Mouse (Mus musculus): Measurements from ENCODE around the gene Ric8b.

Ric8b gene

DNA sequence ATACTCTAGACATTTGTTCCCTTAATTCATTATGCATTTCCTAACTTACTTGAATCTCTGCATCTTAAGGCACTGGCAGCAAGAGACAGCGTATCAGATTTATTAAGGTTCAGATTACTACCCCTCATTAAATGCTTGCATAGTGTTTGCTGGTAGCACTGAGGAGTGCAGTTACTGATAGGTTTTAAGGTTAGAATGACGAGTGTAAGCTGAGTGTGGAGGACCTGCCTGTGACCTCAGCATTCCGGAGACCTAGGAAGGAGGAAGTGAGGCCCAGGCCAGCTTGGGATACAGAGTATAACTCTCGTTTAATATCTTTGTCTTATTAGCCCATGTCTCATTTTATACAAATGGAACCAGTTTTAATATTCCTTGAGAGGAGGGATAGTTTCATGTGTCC, 71.2 kb downstream of the Ric8b start:
- in situ Hi-C loops (cut with MboI; ENCODE audit: low pct_unique_long_range_greater_than_20kb in 1 of 2, low sequenced_read_pairs in 2 of 2, unreplicated experiment in 1 of 2), result no loop called here

DNA sequence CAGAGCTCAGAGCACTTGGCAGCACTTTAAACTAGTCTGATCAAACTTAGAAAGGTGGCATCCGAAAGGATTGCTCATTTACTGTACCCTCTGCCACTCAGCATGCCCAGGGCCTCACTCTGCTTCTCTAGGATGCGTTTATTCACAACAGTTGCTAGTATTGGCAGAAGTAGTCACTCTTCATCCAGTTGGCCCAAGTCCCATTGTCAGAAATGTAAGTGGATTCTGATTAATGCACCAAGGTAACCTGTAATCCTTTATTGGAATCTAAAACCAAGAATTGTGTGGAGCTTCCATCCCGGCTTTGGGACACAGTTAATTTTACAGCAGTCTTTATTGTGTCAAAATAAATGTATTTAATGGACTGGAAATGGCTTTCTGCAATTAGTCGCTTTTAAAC, 76.9 kb downstream of the Ric8b start:
- in situ Hi-C loops (cut with MboI; ENCODE audit: low pct_unique_long_range_greater_than_20kb in 1 of 2, low sequenced_read_pairs in 2 of 2, unreplicated experiment in 1 of 2), result no loop called here

GRCm38 (mm10) chr10:84994971-84995370, 77.6 kb downstream of the Ric8b start:
- in situ Hi-C loops (cut with MboI; ENCODE audit: low pct_unique_long_range_greater_than_20kb in 1 of 2, low sequenced_read_pairs in 2 of 2, unreplicated experiment in 1 of 2), result no loop called here

- in situ Hi-C loops (cut with MboI; ENCODE audit: low pct_unique_long_range_greater_than_20kb in 1 of 2, low sequenced_read_pairs in 2 of 2, unreplicated experiment in 1 of 2), result no loop called here
Observed at GRCm38 (mm10) chr10:84996366-84996765, 79.0 kb downstream of the Ric8b start.

DNA sequence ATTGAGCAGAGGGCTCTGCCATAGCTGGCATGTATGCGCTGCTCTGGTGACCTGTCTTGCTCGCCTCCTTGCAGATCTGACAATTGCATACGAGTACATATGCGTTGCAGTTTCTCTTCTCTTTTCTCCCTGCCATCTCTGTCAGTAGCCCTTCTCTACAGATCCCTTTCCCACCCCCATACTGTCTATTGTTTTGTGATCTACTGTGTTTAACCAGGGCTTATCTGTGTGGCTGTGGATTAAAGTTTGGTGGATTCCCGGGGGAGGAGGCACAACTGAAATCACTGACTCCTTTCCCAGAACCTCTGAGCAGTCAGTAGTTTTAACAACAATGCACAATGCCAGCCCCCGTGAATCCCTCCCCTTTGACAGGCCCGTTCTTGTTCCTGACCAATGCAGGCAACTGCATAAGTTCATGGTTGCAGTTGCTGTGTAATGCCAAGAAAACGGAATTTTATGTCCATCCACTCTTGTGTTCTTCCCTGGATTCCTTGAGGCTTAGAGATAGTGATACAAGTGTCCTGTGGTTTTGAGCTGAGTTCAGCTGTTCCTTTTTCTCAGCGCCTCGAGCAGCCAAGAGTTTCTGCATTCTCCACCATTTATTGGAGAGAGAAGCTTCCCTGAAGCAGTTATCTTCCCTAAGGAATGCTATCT, 80.3 kb downstream of the Ric8b start:
- in situ Hi-C loops (cut with MboI; ENCODE audit: low pct_unique_long_range_greater_than_20kb in 1 of 2, low sequenced_read_pairs in 2 of 2, unreplicated experiment in 1 of 2), result no loop called here

GRCm38 (mm10) chr10:84998225-84998579, 80.8 kb downstream of the Ric8b start:
- in situ Hi-C loops (cut with MboI; ENCODE audit: low pct_unique_long_range_greater_than_20kb in 1 of 2, low sequenced_read_pairs in 2 of 2, unreplicated experiment in 1 of 2), result no loop called here

DNA sequence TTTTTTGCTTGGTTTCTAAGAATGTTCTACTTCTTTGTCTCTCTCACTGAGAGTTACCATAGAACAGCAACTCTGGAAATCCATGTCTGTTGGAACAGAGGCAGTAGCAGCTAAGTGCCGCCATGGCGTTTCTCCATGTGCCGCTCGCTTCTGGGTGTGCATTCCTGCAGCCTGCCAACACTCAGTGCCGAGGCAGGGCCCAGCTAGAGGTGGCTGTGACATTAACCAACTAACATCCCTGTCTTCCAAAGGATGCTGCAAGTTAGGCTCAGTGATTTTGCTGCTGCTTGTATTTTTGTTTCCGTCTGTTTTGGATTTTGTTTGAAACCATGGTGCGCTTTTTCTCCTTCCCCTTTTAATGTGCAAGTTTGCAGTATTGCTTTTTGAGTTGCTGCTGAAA, 84.5 kb downstream of the Ric8b start:
- in situ Hi-C loops (cut with MboI; ENCODE audit: low pct_unique_long_range_greater_than_20kb in 1 of 2, low sequenced_read_pairs in 2 of 2, unreplicated experiment in 1 of 2), result no loop called here

DNA sequence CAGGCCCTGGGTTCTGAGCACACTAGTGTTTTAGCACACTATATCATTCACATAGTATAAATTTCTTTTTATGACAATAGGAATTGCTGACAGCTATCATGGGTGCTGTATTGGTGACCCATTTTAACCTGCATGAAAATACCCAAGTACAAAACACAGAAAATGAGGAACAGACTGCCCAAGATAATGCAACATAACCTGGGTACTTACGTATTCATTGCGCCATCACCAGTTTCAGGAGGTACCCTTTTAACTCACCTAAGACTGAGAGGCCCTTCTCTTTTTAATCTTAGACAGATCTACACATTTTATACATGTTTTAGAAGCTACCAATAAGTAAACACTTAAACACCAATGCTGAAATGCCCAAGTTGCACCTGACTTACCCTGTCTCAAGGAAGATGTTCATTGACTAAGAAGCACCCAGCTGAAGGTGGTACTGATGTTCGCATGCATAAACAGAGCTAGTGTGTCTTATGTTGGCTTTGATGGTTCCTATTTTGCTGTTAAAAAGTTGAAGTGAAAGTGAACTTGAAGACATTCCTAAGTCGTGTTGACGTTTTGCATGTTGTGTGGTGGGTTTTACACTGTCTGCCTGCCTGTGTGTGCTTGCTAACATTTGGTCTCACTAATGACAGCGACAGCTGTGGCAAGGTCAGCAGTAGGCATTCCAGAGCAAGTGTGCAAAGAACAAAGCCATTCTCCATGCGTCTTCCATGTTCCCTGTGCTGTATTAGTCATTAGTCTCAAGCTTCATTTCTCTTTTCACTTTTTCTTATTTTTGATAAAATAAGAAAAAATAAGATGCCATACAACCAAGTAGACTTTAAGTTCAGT, 86.0 kb downstream of the Ric8b start:
- in situ Hi-C loops (cut with MboI; ENCODE audit: low pct_unique_long_range_greater_than_20kb in 1 of 2, low sequenced_read_pairs in 2 of 2, unreplicated experiment in 1 of 2), result no loop called here

DNA sequence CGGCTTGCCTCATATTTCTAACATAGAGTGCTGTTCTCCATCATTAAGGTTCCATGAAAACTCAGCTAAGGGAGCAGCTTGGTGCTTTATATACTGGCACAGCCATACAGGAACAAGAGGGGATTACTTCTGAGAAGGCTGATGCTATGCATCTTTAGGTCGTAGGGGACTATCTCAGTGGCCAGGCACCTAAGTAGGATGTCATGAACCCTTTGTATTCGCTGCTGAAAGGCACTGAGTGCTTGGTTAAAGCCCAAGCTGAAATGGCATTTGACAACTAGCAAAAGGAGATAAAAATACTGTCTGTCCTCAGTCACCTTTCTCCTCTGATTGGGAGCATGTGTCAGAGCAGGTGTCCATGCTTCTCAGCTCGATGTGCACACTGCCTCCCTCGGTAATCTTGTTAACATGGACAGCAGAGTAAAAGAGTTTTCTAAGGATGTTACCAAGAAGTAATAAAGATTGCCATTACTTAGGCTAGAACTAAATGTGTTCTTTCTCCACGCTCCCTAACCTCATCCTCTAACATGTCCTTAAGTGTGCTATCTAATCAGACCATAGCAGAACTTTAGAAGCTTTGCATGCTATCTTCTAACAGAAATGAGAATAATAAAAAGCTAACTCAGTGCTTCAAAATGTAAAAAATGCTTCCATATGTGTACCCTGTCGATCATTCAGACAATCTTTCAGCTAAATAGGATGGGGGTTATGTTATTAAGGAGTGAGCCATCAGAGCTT, 89.3 kb downstream of the Ric8b start:
- in situ Hi-C loops (cut with MboI; ENCODE audit: low pct_unique_long_range_greater_than_20kb in 1 of 2, low sequenced_read_pairs in 2 of 2, unreplicated experiment in 1 of 2), result no loop called here

DNA sequence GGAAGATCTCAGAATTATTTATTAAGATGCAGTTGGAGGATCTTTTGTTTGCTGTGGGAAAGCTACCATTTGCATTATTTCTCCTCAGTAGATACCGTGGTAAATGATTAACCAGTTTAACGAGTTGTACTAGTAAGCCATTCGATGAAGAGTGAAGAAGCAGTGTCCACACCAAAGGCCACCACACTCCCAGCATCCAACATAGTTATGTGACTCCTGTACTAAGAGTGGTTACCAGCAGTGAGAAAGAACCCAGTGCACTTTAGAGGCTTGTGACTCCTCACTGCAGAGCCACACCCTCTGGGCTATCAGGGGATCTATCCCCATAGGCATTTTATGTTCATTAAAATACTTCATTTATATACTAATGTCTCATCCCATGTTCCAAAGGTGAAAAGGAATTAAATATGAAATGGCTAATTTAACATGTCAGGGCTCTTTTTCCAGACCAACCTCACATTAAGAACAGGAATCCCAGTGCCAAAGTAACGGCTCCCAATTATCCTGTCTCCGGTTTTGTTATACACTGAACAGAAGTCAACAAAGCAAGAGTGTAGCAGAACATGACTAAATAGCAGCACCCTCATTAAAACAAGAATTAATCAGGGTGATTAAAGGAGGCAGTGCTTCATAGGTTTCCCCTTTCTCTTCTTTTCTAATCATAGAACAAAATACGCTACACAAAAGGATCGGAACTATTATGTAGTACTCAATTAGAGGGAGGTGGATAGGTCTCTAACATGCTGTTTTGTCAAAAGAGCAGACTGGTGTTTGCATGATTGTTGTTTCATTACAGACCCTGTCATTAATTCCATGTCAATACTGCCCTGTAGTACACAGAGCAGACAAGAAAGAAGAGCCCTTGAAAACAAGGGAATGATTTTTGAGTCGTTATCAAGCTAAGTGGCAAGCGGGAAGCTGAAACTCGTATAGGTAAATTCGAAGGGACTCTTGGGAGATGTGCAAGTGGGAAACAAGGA, 90.7 kb downstream of the Ric8b start:
- in situ Hi-C loops (cut with MboI; ENCODE audit: low pct_unique_long_range_greater_than_20kb in 1 of 2, low sequenced_read_pairs in 2 of 2, unreplicated experiment in 1 of 2), result no loop called here

GRCm38 (mm10) chr10:85011066-85011465, 93.7 kb downstream of the Ric8b start:
- in situ Hi-C loops (cut with MboI; ENCODE audit: low pct_unique_long_range_greater_than_20kb in 1 of 2, low sequenced_read_pairs in 2 of 2, unreplicated experiment in 1 of 2), result no loop called here

DNA sequence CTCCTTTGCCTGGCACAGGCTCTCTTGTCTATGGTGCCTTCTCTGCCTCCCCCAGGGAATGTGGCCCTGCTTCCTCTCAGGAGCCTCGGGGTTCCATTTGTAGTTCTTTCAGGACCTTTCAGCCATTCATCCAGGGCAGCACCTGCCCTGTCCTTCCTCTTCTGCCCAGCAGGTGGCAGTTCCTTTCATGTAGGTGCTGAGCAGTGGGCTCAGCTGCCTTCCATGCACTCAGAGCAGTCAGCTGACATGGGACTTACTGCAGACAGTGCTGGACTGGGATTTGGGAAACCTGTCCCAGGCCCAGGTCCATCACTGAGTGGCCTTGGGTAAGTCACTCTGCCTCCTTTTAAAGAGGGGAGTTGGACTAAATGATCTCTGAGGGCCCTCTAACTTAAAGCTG, 96.0 kb downstream of the Ric8b start:
- in situ Hi-C loops (cut with MboI; ENCODE audit: low pct_unique_long_range_greater_than_20kb in 1 of 2, low sequenced_read_pairs in 2 of 2, unreplicated experiment in 1 of 2), result no loop called here

- in situ Hi-C loops (cut with MboI; ENCODE audit: low pct_unique_long_range_greater_than_20kb in 1 of 2, low sequenced_read_pairs in 2 of 2, unreplicated experiment in 1 of 2), result no loop called here
Observed at GRCm38 (mm10) chr10:85013924-85014428, 96.6 kb downstream of the Ric8b start.

- in situ Hi-C loops (cut with MboI; ENCODE audit: low pct_unique_long_range_greater_than_20kb in 1 of 2, low sequenced_read_pairs in 2 of 2, unreplicated experiment in 1 of 2), result no loop called here
Observed at GRCm38 (mm10) chr10:85014456-85014976, 97.1 kb downstream of the Ric8b start.

DNA sequence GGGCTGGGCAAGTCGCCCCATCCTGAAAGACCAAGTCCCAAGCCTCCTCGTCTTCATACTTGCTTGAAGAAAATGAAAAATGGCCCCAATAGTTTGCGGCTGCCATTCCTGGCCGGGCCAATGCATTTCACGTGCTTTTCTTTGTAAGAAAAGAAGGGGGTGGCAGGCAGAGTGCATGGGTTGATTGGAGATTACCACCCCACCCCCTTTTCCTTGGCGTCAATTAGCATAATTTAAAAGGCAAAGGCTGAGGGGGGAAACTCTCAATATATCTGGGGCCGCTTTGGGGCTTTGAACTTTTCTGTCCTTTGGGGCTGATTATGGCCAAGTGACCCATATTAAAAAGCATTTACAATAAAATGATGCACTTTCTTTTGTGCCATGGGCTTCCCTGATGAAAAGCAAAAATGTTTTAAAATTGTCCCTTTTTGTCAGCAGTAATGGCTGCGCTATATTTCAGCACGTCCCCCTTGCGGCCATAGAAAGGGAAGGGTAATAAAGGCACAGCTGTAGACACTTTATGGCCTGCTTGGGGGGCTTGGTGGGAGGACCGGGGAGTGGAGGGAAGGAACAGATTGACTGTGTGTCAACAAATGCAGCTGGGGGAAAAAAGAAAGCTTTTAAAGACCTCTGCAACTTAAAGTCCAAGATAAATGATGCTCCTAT, 105.4 kb downstream of the Ric8b start:
- in situ Hi-C loops (cut with MboI; ENCODE audit: low pct_unique_long_range_greater_than_20kb in 1 of 2, low sequenced_read_pairs in 2 of 2, unreplicated experiment in 1 of 2), result no loop called here

GRCm38 (mm10) chr10:85023313-85023666, 105.9 kb downstream of the Ric8b start:
- in situ Hi-C loops (cut with MboI; ENCODE audit: low pct_unique_long_range_greater_than_20kb in 1 of 2, low sequenced_read_pairs in 2 of 2, unreplicated experiment in 1 of 2), result no loop called here

- in situ Hi-C loops (cut with MboI; ENCODE audit: low pct_unique_long_range_greater_than_20kb in 1 of 2, low sequenced_read_pairs in 2 of 2, unreplicated experiment in 1 of 2), result no loop called here
Observed at GRCm38 (mm10) chr10:85025799-85026424, 108.5 kb downstream of the Ric8b start.
